Mouse (Mus musculus) intestine, embryonic 14.5 days (tissue): ENCODE results near the gene Gm10717. TPM values are rescaled to one million over a fixed set of nuclear protein-coding genes. Genes with fewer than 3 reads are reported as not detected.
"Not testable (repeated sequence)": the region's sequence is repeated elsewhere in the genome, so short reads cannot be mapped to it uniquely, and the experiment has no call there.

Experiments
- ATAC-seq: fragments of 200-750 bp; cut with Nextera tagmentation; replicated peaks from 2 replicates; pipeline ENCODE4 v1.8.0; 2017; ENCODE audit warnings: low read depth, moderate number of reproducible peaks, moderate TSS enrichment, moderate library complexity; ENCODE audit not compliant: low FRiP score, low TSS enrichment
- DNase-seq: peaks from one replicate; pipeline ENCODE4 v3.0.0-alpha.2; 2018; ENCODE audit warnings: low spot score
- H3K27ac ChIP-seq: fragments of 300-500 bp; sonication (generic); 2 replicates; pipeline ENCODE4 v1.5.1; 2014; ENCODE audit warnings: low read depth, mild to moderate bottlenecking, control low read depth
- H3K27me3 ChIP-seq: fragments of 300-500 bp; sonication (generic); replicated peaks from 2 replicates; pipeline ENCODE4 v1.6.1; 2014; ENCODE audit warnings: low read length, control low read depth; ENCODE audit not compliant: control insufficient read depth, insufficient read depth
- H3K36me3 ChIP-seq: fragments of 300-500 bp; sonication (generic); 2 replicates; pipeline ENCODE4 v1.6.1; 2014; ENCODE audit warnings: low read length, control low read depth; ENCODE audit not compliant: control insufficient read depth, insufficient read depth
- H3K4me1 ChIP-seq: fragments of 300-500 bp; sonication (generic); replicated peaks from 2 replicates; pipeline ENCODE4 v1.6.1; 2014; ENCODE audit warnings: low read length, control low read depth, mixed read lengths; ENCODE audit not compliant: control insufficient read depth, insufficient read depth
- H3K4me2 ChIP-seq: fragments of 300-500 bp; sonication (generic); 2 replicates; pipeline ENCODE4 v1.6.1; 2014; ENCODE audit warnings: low read length
- H3K4me3 ChIP-seq: fragments of 300-500 bp; sonication (generic); 2 replicates; pipeline ENCODE4 v1.5.1; 2014; ENCODE audit warnings: low read depth, low read length, control low read depth, mixed read lengths
- H3K9ac ChIP-seq: fragments of 300-500 bp; sonication (generic); 2 replicates; pipeline ENCODE4 v1.6.1; 2014; ENCODE audit warnings: mild to moderate bottlenecking, low read length
- H3K9me3 ChIP-seq: fragments of 300-500 bp; sonication (generic); 2 replicates; pipeline ENCODE4 v1.6.1; 2016; ENCODE audit warnings: low read length, control low read depth; ENCODE audit not compliant: control insufficient read depth
- WGBS: fragments of 180-500 bp; shearing (Covaris S2); extraction: QIAGEN DNeasy Blood & Tissue Kit; methylation state at CpG from one replicate; pipeline ENCODE4 v1.1.7; 2014; 5-methylcytosine and 5-hydroxymethylcytosine counted together
- microRNA-seq: library from miRNA; unstranded; fragments of <30 nt; microRNA quantifications from one replicate; pipeline ENCODE4, GENCODE M21; 2016
- polyA plus RNA-seq: library from polyadenylated mRNA; unstranded; fragments of >200 nt; fragmentation: Nextera tagmentation; extraction: Ambion mirVana; gene quantifications from 2 replicates; pipeline ENCODE4 v1.2.1, GENCODE M21; 2014

The Gm10717 gene
- polyA plus RNA-seq, 1 experiment from 2014 or later, result not detected

GRCm38 (mm10) chr9:3030677-3031318, 5.6 kb downstream of the Gm10717 start:
- H3K4me2 ChIP-seq, H3K27ac ChIP-seq, H3K4me1 ChIP-seq, ATAC-seq, H3K27me3 ChIP-seq, H3K4me3 ChIP-seq, H3K36me3 ChIP-seq, H3K9ac ChIP-seq, H3K9me3 ChIP-seq: not testable (repeated sequence)
- 63% methylated on average over 2 of the region's 10 CpGs for WGBS
- peak; percentile 89 for DNase-seq

- ATAC-seq, result not testable (repeated sequence)
- WGBS, result no CpG with 5 or more reads among the region's 8 CpGs
Observed at GRCm38 (mm10) chr9:3034299-3034698, 9.1 kb downstream of the Gm10717 start, which contains the start of gene Gm17535. TSS of gene Gm17535 (plus strand) at chr9:3034599.

GRCm38 (mm10) chr9:3036577-3036976, 11.4 kb downstream of the Gm10717 start, which contains the start of gene Gm10715:
TSS of gene Gm10715 (plus strand) at chr9:3036877.
- DNase-seq, H3K4me2 ChIP-seq, H3K27ac ChIP-seq, H3K4me1 ChIP-seq, H3K4me3 ChIP-seq, ATAC-seq, H3K36me3 ChIP-seq, H3K9me3 ChIP-seq, H3K27me3 ChIP-seq, H3K9ac ChIP-seq: not testable (repeated sequence)
- 74% methylated on average over 6 of the region's 8 CpGs for WGBS

More at GRCm38 (mm10) chr9:3034299-3034698, 9.1 kb downstream of the Gm10717 start, which contains the start of gene Gm17535:
- not testable (repeated sequence) for H3K27ac ChIP-seq, H3K4me3 ChIP-seq, H3K27me3 ChIP-seq, H3K9ac ChIP-seq, H3K9me3 ChIP-seq, H3K4me2 ChIP-seq, H3K36me3 ChIP-seq, DNase-seq, H3K4me1 ChIP-seq

- not testable (repeated sequence) for H3K9me3 ChIP-seq, H3K4me3 ChIP-seq, H3K4me2 ChIP-seq, H3K27ac ChIP-seq, DNase-seq, H3K4me1 ChIP-seq, H3K36me3 ChIP-seq, H3K9ac ChIP-seq, H3K27me3 ChIP-seq, ATAC-seq
- 60% methylated on average over 4 of the region's 4 CpGs for WGBS
Observed at GRCm38 (mm10) chr9:3038161-3038560, 12.9 kb downstream of the Gm10717 start.

Small RNAs within 50 kb of the gene (microRNA-seq; reads per million reads assigned to microRNA genes)
- gene Mir101c, result not detected

Other genes with a start within 250 kb of the Gm10717 start
- gene Gm10722, start 24.5 kb upstream of the Gm10717 start, polyA plus RNA-seq, result not detected in 2 replicates
- not detected in 2 replicates for gene Gm11168, start 22.1 kb upstream of the Gm10717 start, polyA plus RNA-seq
- not detected in 2 replicates for gene Gm10721, start 12.3 kb upstream of the Gm10717 start, polyA plus RNA-seq
- gene Gm10720, start 9.8 kb upstream of the Gm10717 start, polyA plus RNA-seq, result not detected in 2 replicates
- gene Gm10719, start 8.0 kb upstream of the Gm10717 start, polyA plus RNA-seq, result not detected in 2 replicates
- gene Gm10718, start 1.9 kb upstream of the Gm10717 start, polyA plus RNA-seq, result 0.32 and 0.81 TPM in 2 replicates
- not detected in 2 replicates for gene Gm17535, start 9.2 kb downstream of the Gm10717 start, polyA plus RNA-seq
- not detected in 2 replicates for gene Gm10715, start 11.5 kb downstream of the Gm10717 start, polyA plus RNA-seq